Mouse (Mus musculus) neutrophil, adult 65 days (primary cell): ENCODE results near the gene Mup17. TPM values are rescaled to one million over a fixed set of nuclear protein-coding genes. Genes with fewer than 3 reads are reported as not detected.

Experiments
- total RNA-seq: library from RNA; stranded (reverse); gene quantifications from 2 replicates; pipeline ENCODE4 v1.2.4, GENCODE M21; 2023

The Mup17 gene
- not detected in 2 replicates for total RNA-seq

GRCm38 (mm10) chr4:61595771-61596170 lies at the start of gene Mup17:
Mup17 (minus strand) TSS chr4:61595871.

Other genes starting within 250 kb of the Mup17 start
- not detected in 2 replicates for gene Mup15, start 156.1 kb downstream of the Mup17 start, total RNA-seq
- gene Mup16, start 76.3 kb downstream of the Mup17 start, total RNA-seq: not detected in 2 replicates
- gene Mup18, start 78.3 kb upstream of the Mup17 start, total RNA-seq: not detected in 2 replicates
- gene Mup19, start 186.4 kb upstream of the Mup17 start, total RNA-seq: not detected in 2 replicates
- gene Mup5, start 239.4 kb upstream of the Mup17 start, total RNA-seq: not detected in 2 replicates